Mouse (Mus musculus) heart, embryonic 11.5 days (tissue): ENCODE measurements at regions not wholly inside any gene's neighbourhood (a gene's known extent, or its start where the extent isn't known, plus 50 kb on each side); places are given as distances from the start of the nearest gene placed in this dataset.
A peak's percentile ranks its signal among the peaks of the same experiment; 100 is the strongest.

Source experiments
- ATAC-seq: fragments of 200-750 bp; cut with Nextera tagmentation; replicated peaks from 2 replicates; pipeline ENCODE4 v1.8.0; 2017; ENCODE audit warnings: moderate library complexity; ENCODE audit not compliant: insufficient number of reproducible peaks, low FRiP score, low TSS enrichment
- H3K27ac ChIP-seq: fragments of 300-500 bp; sonication (generic); 2 replicates; pipeline ENCODE4 v1.5.1; 2014; ENCODE audit warnings: mild to moderate bottlenecking, low read depth, low read length
- H3K27me3 ChIP-seq: fragments of 300-500 bp; sonication (generic); 2 replicates; pipeline ENCODE4 v1.6.1; 2014; ENCODE audit warnings: mild to moderate bottlenecking, low read length, mixed read lengths; ENCODE audit not compliant: control insufficient read depth, insufficient read depth
- H3K36me3 ChIP-seq: fragments of 300-500 bp; sonication (generic); 2 replicates; pipeline ENCODE4 v1.6.1; 2014; ENCODE audit warnings: mild to moderate bottlenecking, low read length, moderate library complexity, mixed read lengths; ENCODE audit not compliant: control insufficient read depth, insufficient read depth
- H3K4me1 ChIP-seq: fragments of 300-500 bp; sonication (generic); 2 replicates; pipeline ENCODE4 v1.6.1; 2014; ENCODE audit warnings: low read length; ENCODE audit not compliant: control insufficient read depth, insufficient read depth
- H3K4me2 ChIP-seq: fragments of 300-500 bp; sonication (generic); 2 replicates; pipeline ENCODE4 v1.6.1; 2014; ENCODE audit warnings: mild to moderate bottlenecking, moderate library complexity
- H3K4me3 ChIP-seq: fragments of 300-500 bp; sonication (generic); 2 replicates; pipeline ENCODE4 v1.5.1; 2014; ENCODE audit warnings: low read depth, low read length
- H3K9ac ChIP-seq: fragments of 300-500 bp; sonication (generic); 2 replicates; pipeline ENCODE4 v1.6.1; 2014; ENCODE audit warnings: mild to moderate bottlenecking, low read depth, low read length, moderate library complexity
- H3K9me3 ChIP-seq: fragments of 300-500 bp; sonication (generic); replicated peaks from 2 replicates; pipeline ENCODE4 v1.6.1; 2016; ENCODE audit warnings: low read length; ENCODE audit not compliant: control insufficient read depth
- WGBS: fragments of 180-500 bp; shearing (Covaris S2); extraction: QIAGEN DNeasy Blood & Tissue Kit; methylation state at CpG from one replicate; pipeline ENCODE4 v1.1.7; 2014; ENCODE audit not compliant: insufficient replicate concordance; 5-methylcytosine and 5-hydroxymethylcytosine counted together

- no peaks in the 10 kb centered on the region for H3K4me1 ChIP-seq
- peaks cover 78% of the 10 kb centered on the region for H3K9me3 ChIP-seq
- peaks cover 22% of the 10 kb centered on the region for H3K36me3 ChIP-seq
- H3K9ac ChIP-seq: no peak overlapping the region
- no peak overlapping the region for H3K4me3 ChIP-seq
- ATAC-seq: no peak
- WGBS: 62% methylated on average over 8 of the region's 8 CpGs
- H3K4me2 ChIP-seq: no peak overlapping the region
- H3K27me3 ChIP-seq: peaks cover 12% of the 10 kb centered on the region; the same call in 1 of the 2 replicates
- no peak overlapping the region for H3K27ac ChIP-seq
These were observed 276.6 kb downstream of the Gm21863 start for GRCm38 (mm10) chr12:20230893-20231235.

DNA sequence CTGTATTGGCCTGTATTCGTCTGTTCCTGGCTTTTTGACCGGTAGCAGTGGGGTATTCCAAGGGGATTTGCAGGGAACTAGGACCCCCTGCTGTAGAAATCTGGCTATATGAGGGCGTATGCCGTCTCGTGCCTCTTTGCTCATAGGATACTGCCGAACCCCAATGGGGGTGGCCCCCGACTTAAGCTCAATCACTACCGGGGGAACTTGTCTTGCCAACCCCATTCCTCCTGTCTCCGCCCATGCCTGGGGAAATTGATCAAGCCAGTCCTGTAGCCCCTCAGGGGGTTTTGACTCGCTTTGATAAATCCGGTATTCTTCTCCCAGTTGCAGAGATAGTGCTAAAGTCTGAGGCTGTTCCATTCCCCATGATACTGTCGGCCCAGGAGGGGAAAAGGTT lies 277.2 kb downstream of the Gm21863 start:
- Histone ChIP-seq H3K9me3 (peaks cover 77% of the 10 kb centered on the region), H3K36me3 (peaks cover 22% of the 10 kb centered on the region), H3K4me1 (no peaks in the 10 kb centered on the region), H3K4me3 (no peak overlapping the region), H3K27ac (no peak overlapping the region), H3K27me3 (peaks cover 12% of the 10 kb centered on the region; the same call in 1 of the 2 replicates), H3K9ac (no peak overlapping the region), H3K4me2 (no peak overlapping the region)
- ATAC-seq: peak; percentile 50
- 63% methylated on average over 12 of the region's 12 CpGs for WGBS

GRCm38 (mm10) chr12:20231986-20232541 lies 277.8 kb downstream of the Gm21863 start:
- H3K4me2 ChIP-seq: no peak overlapping the region
- no peak overlapping the region for H3K9ac ChIP-seq
- 67% methylated on average over 14 of the region's 14 CpGs for WGBS
- peaks cover 72% of the 10 kb centered on the region for H3K9me3 ChIP-seq
- no peak overlapping the region for H3K27ac ChIP-seq
- H3K36me3 ChIP-seq: peaks cover 22% of the 10 kb centered on the region
- H3K4me3 ChIP-seq: no peak overlapping the region
- H3K27me3 ChIP-seq: peaks cover 12% of the 10 kb centered on the region; the same call in 1 of the 2 replicates
- no peaks in the 10 kb centered on the region for H3K4me1 ChIP-seq
- ATAC-seq: no peak

DNA sequence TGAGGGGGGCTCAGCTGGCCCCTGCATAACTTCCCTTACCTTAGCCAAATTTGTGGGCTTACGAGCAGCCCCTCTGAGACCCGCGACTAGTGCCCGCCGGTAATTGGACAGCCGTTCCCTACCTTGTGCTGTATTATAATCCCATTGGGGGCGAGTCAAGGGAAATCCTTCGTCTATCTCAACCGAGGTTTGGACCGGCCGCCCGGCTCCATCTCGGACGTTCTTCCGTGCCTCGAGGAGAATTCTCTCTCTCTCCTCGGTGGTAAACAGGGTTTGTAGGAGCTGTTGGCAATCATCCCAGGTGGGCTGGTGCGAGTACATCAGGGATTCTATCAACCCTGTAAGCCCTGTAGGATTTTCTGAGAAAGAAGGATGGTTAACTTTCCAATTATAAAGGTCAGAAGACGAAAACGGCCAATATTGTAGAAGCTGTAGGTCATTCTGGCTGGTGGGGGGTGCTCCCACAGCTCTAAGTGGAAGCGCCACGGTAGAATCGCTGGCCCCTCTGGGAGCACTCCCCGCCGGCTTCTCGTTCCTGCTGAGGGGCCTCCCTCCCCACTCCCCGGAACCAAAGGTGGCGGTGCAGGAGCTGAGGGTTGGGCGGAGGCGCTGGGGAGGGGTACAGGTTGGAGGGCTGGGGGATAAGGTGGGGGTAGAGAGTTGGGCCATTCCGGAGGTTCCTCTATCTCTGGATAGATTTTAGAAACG lies 278.6 kb downstream of the Gm21863 start:
- H3K4me1 ChIP-seq: no peaks in the 10 kb centered on the region
- peaks cover 12% of the 10 kb centered on the region; the same call in 1 of the 2 replicates for H3K27me3 ChIP-seq
- peaks cover 63% of the 10 kb centered on the region for H3K9me3 ChIP-seq
- WGBS: 63% methylated on average over 32 of the region's 32 CpGs
- H3K36me3 ChIP-seq: peaks cover 22% of the 10 kb centered on the region
- peak overlapping the region; percentile 1; the same call in 1 of the 2 replicates for H3K4me3 ChIP-seq
- peak overlapping the region; percentile 9 for H3K4me2 ChIP-seq
- H3K27ac ChIP-seq: no peak overlapping the region
- H3K9ac ChIP-seq: no peak overlapping the region
- peak; percentile 60 for ATAC-seq

GRCm38 (mm10) chr12:20233454-20233831 lies 279.1 kb downstream of the Gm21863 start:
- Histone ChIP-seq H3K4me2 (peak overlapping the region; percentile 9), H3K27ac (no peak overlapping the region), H3K9me3 (peaks cover 58% of the 10 kb centered on the region), H3K4me1 (no peaks in the 10 kb centered on the region), H3K36me3 (peaks cover 19% of the 10 kb centered on the region), H3K9ac (no peak overlapping the region), H3K27me3 (peaks cover 12% of the 10 kb centered on the region; the same call in 1 of the 2 replicates), H3K4me3 (peak overlapping the region; percentile 1; the same call in 1 of the 2 replicates)
- 66% methylated on average over 17 of the region's 17 CpGs for WGBS
- ATAC-seq: peak; percentile 24

DNA sequence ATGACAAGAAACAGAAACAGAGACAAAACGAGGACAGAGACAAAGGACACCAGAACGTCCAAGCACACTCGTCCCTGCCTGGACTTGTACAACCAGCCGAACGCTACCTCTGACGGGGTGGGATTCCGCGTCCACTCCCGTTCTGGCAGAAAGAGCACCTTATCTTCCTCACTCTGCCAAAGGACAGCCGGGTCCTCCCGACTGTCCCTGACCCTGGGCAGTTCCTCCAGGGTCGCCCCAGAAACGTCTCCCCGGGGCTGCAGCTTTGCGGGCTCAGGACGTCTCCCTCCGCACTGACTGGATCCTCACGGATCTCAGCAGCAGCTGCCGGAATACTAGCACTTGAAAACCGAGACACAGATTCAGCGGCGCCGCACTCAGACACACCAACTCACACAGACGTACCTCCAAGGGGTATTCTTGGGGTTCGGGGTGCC lies 279.6 kb downstream of the Gm21863 start:
- H3K4me2 ChIP-seq: peak overlapping the region; percentile 0; the same call in 1 of the 2 replicates
- WGBS: 68% methylated on average over 25 of the region's 25 CpGs
- H3K9me3 ChIP-seq: peaks cover 54% of the 10 kb centered on the region
- peaks cover 12% of the 10 kb centered on the region; the same call in 1 of the 2 replicates for H3K27me3 ChIP-seq
- no peaks in the 10 kb centered on the region for H3K4me1 ChIP-seq
- no peak overlapping the region for H3K27ac ChIP-seq
- H3K9ac ChIP-seq: no peak overlapping the region
- peaks cover 17% of the 10 kb centered on the region for H3K36me3 ChIP-seq
- peak; percentile 44 for ATAC-seq
- no peak overlapping the region; the same call in 1 of the 2 replicates for H3K4me3 ChIP-seq
